Mouse (Mus musculus) stomach, postnatal 0 days (tissue): Measurements from ENCODE around the gene Hnrnpr. TPM values are rescaled to one million over a fixed set of nuclear protein-coding genes. Genes with fewer than 3 reads are reported as not detected.

ENCODE experiments used
- ATAC-seq: fragments of 200-750 bp; cut with Nextera tagmentation; 2 replicates; pipeline ENCODE4 v1.8.0; 2017; ENCODE audit not compliant: low FRiP score, low TSS enrichment
- DNase-seq: peaks from one replicate; pipeline ENCODE4 v3.0.0-alpha.2; 2016; ENCODE audit warnings: low spot score
- H3K27ac ChIP-seq: fragments of 300-500 bp; sonication (generic); replicated peaks from 2 replicates; pipeline ENCODE4 v1.5.1; 2014; ENCODE audit warnings: mild to moderate bottlenecking, control low read depth
- H3K27me3 ChIP-seq: fragments of 300-500 bp; sonication (generic); 2 replicates; pipeline ENCODE4 v1.6.1; 2014; ENCODE audit warnings: low read length; ENCODE audit not compliant: control insufficient read depth, insufficient read depth
- H3K36me3 ChIP-seq: fragments of 300-500 bp; sonication (generic); 2 replicates; pipeline ENCODE4 v1.6.1; 2014; ENCODE audit warnings: low read length, mixed read lengths; ENCODE audit not compliant: control insufficient read depth, insufficient read depth
- H3K4me1 ChIP-seq: fragments of 300-500 bp; sonication (generic); replicated peaks from 2 replicates; pipeline ENCODE4 v1.6.1; 2014; ENCODE audit warnings: antibody characterized with exemption; ENCODE audit not compliant: control insufficient read depth, insufficient read depth
- H3K4me2 ChIP-seq: fragments of 300-500 bp; sonication (generic); replicated peaks from 2 replicates; pipeline ENCODE4 v1.6.1; 2014; ENCODE audit warnings: low read depth, mild to moderate bottlenecking, control low read depth, moderate library complexity
- H3K4me3 ChIP-seq: fragments of 300-500 bp; sonication (generic); 2 replicates; pipeline ENCODE4 v1.5.1; 2014; ENCODE audit warnings: low read depth, low read length, control low read depth
- H3K9ac ChIP-seq: fragments of 300-500 bp; sonication (generic); 2 replicates; pipeline ENCODE4 v1.6.1; 2014; ENCODE audit warnings: mild to moderate bottlenecking, low read length, control low read depth, mixed read lengths
- H3K9me3 ChIP-seq: fragments of 300-500 bp; sonication (generic); 2 replicates; pipeline ENCODE4 v1.6.1; 2016; ENCODE audit warnings: low read length; ENCODE audit not compliant: control insufficient read depth
- CTCF ChIP-seq: IDR thresholded peaks from 2 replicates; pipeline ENCODE4 v1.5.1; 2016; ENCODE audit warnings: antibody characterized with exemption, low read depth, mild to moderate bottlenecking, moderate library complexity
- EP300 ChIP-seq: optimal IDR thresholded peaks from 2 replicates; pipeline ENCODE3; 2016; ENCODE audit warnings: antibody characterized with exemption
- WGBS: fragments of 180-500 bp; shearing (Covaris S2); extraction: QIAGEN DNeasy Blood & Tissue Kit; methylation state at CpG from one replicate; pipeline ENCODE4 v1.1.7; 2014; 5-methylcytosine and 5-hydroxymethylcytosine counted together
- polyA plus RNA-seq: library from polyadenylated mRNA; unstranded; fragments of >200 nt; fragmentation: Nextera tagmentation; extraction: Ambion mirVana; gene quantifications from 2 replicates; pipeline ENCODE4 v1.2.1, GENCODE M21; 2015

Gene Hnrnpr
- polyA plus RNA-seq: 54.2 and 54.8 TPM in 2 replicates

- Histone ChIP-seq H3K4me1 (peaks cover 2% of the 10 kb centered on the region; the same call in 1 of the 2 replicates), H3K27me3 (no peaks in the 10 kb centered on the region), H3K9ac (peak within 1 kb of the TSS; percentile 99), H3K36me3 (no peaks in the 10 kb centered on the region), H3K27ac (peak within 1 kb of the TSS; percentile 97), H3K9me3 (no peaks in the 10 kb centered on the region), H3K4me2 (peak within 1 kb of the TSS; percentile 82), H3K4me3 (peak within 1 kb of the TSS; percentile 100)
- under 1% methylated on average over 59 of the region's 65 CpGs for WGBS
- DNase-seq (peak; percentile 99), ATAC-seq (peak; percentile 99)
- TF ChIP-seq EP300: peak; percentile 57
- TF ChIP-seq CTCF: no peak
These were observed at the start of gene Hnrnpr for GRCm38 (mm10) chr4:136310229-136311041. Gene Hnrnpr (plus strand): TSS chr4:136310942.

GRCm38 (mm10) chr4:136261912-136262311 lies 48.8 kb upstream of the Hnrnpr start:
- no peak overlapping the region for H3K4me2 ChIP-seq
- H3K4me3 ChIP-seq: no peak overlapping the region
- no peak overlapping the region for H3K9ac ChIP-seq
- no peak for DNase-seq
- 0 out of 2 replicates have a peak, but pooled peaks cover 4% of the 10 kb centered on the region for H3K4me1 ChIP-seq
- no peak overlapping the region; the same call in 1 of the 2 replicates for H3K27ac ChIP-seq
- ATAC-seq: peak; percentile 19; the same call in 1 of the 2 replicates
- 54% methylated on average over 10 of the region's 10 CpGs for WGBS
- TF ChIP-seq CTCF: no peak
- no peak for TF ChIP-seq EP300
- H3K27me3 ChIP-seq: no peaks in the 10 kb centered on the region
- H3K36me3 ChIP-seq: no peaks in the 10 kb centered on the region
- H3K9me3 ChIP-seq: no peaks in the 10 kb centered on the region

- H3K27me3 ChIP-seq: no peaks in the 10 kb centered on the region
- no peak overlapping the region for H3K4me2 ChIP-seq
- 92% methylated on average over 4 of the region's 4 CpGs for WGBS
- no peaks in the 10 kb centered on the region for H3K36me3 ChIP-seq
- H3K4me1 ChIP-seq: 0 out of 2 replicates have a peak, but pooled peaks cover 4% of the 10 kb centered on the region
- no peak overlapping the region for H3K27ac ChIP-seq
- no peak overlapping the region for H3K4me3 ChIP-seq
- H3K9me3 ChIP-seq: no peaks in the 10 kb centered on the region
- DNase-seq (no peak), ATAC-seq (no peak)
- TF ChIP-seq EP300: no peak
- TF ChIP-seq CTCF: no peak
- no peak overlapping the region for H3K9ac ChIP-seq
These were observed 47.2 kb upstream of the Hnrnpr start for GRCm38 (mm10) chr4:136263555-136263954.

- H3K27me3 ChIP-seq: no peaks in the 10 kb centered on the region
- no peak overlapping the region for H3K4me3 ChIP-seq
- no peak for DNase-seq
- 81% methylated on average over 9 of the region's 9 CpGs for WGBS
- no peaks in the 10 kb centered on the region for H3K36me3 ChIP-seq
- ATAC-seq: no peak
- TF ChIP-seq CTCF: no peak
- TF ChIP-seq EP300: no peak
- no peaks in the 10 kb centered on the region for H3K9me3 ChIP-seq
- no peak overlapping the region for H3K9ac ChIP-seq
- no peaks in the 10 kb centered on the region for H3K4me1 ChIP-seq
- H3K27ac ChIP-seq: no peak overlapping the region
- no peak overlapping the region for H3K4me2 ChIP-seq
These were observed 43.9 kb upstream of the Hnrnpr start for GRCm38 (mm10) chr4:136266716-136267343.

GRCm38 (mm10) chr4:136268912-136269311 lies 41.8 kb upstream of the Hnrnpr start:
- Histone ChIP-seq H3K27me3 (no peaks in the 10 kb centered on the region), H3K36me3 (peaks cover 4% of the 10 kb centered on the region; the same call in 1 of the 2 replicates), H3K4me2 (no peak overlapping the region), H3K9ac (no peak overlapping the region), H3K4me1 (no peaks in the 10 kb centered on the region), H3K4me3 (no peak overlapping the region), H3K9me3 (0 out of 2 replicates have a peak, but pooled peaks cover 10% of the 10 kb centered on the region), H3K27ac (no peak overlapping the region)
- DNase-seq: no peak
- ATAC-seq: no peak
- 88% methylated on average over 1 of the region's 1 CpGs for WGBS
- TF ChIP-seq EP300 (no peak), CTCF (no peak)
